14 mouse cellular contexts compared by ENCODE assay signal in the genomic region with DNA sequence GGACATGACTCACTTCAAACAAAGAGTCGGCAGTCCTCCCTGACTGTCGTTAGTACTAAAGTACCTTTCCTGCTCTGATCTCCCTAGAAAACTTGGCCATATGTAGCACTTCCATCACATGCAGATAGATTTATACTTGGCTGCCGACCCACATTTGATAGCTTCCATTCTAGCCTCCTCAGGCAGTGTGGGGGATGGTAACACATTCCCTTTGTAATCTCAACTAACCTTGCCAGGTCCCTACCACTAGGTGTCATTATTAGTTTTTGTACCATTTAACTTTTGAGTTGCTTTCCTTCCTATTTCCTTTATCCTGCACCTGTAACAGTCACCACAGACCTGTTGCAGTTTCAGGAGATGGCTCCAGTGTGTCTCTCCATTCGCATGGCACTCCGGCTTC. TPM values are rescaled to one million over a fixed set of nuclear protein-coding genes. Genes with fewer than 3 reads are reported as not detected.
DNase-seq lines count a peak whose midpoint lies in the region; TF ChIP-seq lines count a peak whose summit lies in the region.
"Had no signal": no experiment of that assay in that cellular context is flagged by ENCODE, and none has a peak within 500 bp of the region (broad histone marks: within the 10 kb centered on the region; RNA-seq: fewer than 3 reads in every experiment).

No protein-coding gene starts in this region.

- H3K27me3 ChIP-seq in thymus, adult 2 months (ENCODE audit: control insufficient read depth, insufficient read depth, low read length), result no peaks in the 10 kb centered on the region
- H3K27me3 ChIP-seq: embryonic facial prominence, embryonic 13.5 days; stomach, embryonic 15.5 days had no signal

- no peak overlapping the region for H3K4me3 ChIP-seq in layer of hippocampus, adult 2 months
- no peak overlapping the region for H3K4me3 ChIP-seq in thymus, adult 2 months (ENCODE audit: control insufficient read depth, insufficient read depth, low read length)
- H3K4me3 ChIP-seq: embryonic facial prominence, embryonic 13.5 days; stomach, embryonic 15.5 days had no signal

- no peak for TF ChIP-seq POLR2A in thymus, adult 2 months (IDR thresholded peaks at IDR 0.05; ENCODE audit: control insufficient read depth, extremely low read depth, insufficient read depth, low read length, poor library complexity)

- WGBS in thymus, adult 2 months, result 82% methylated on average over 5 of the region's 5 CpGs

- TF ChIP-seq CTCF in layer of hippocampus, adult 2 months (conservative IDR thresholded peaks at IDR 0.05), result peak; percentile 52
- TF ChIP-seq CTCF in thymus, adult 2 months (IDR thresholded peaks at IDR 0.05; ENCODE audit: borderline replicate concordance, control insufficient read depth, extremely low read depth, insufficient read depth, low read length, poor library complexity), result no peak

- peaks cover 36% of the 10 kb centered on the region for H3K36me3 ChIP-seq in thymus, adult 2 months (ENCODE audit: control insufficient read depth, insufficient read depth, low read length)

- no peak overlapping the region for H3K27ac ChIP-seq in layer of hippocampus, adult 2 months
- H3K27ac ChIP-seq in thymus, adult 2 months (ENCODE audit: control insufficient read depth, insufficient read depth, low read length), result no peak overlapping the region
- H3K27ac ChIP-seq: embryonic facial prominence, embryonic 13.5 days; stomach, embryonic 15.5 days had no signal

- DNase-seq in embryo, embryonic 10 days (ENCODE audit: low spot score), result peak; percentile 31
- DNase-seq in embryo, embryonic 9.5 days (ENCODE audit: extremely low spot score), result no peak
- DNase-seq in layer of hippocampus, adult 2 months (ENCODE audit: low spot score in 2 of 2), result no peak
- no peak for DNase-seq in layer of hippocampus, adult 9-11 months
- DNase-seq in CD4-positive helper T cell, adult 2 months (ENCODE audit: low read depth, low spot score), result peak; percentile 28
- peak; percentile 12 for DNase-seq in embryo, embryonic 10.5 days (ENCODE audit: low spot score)
- no peak for DNase-seq in urinary bladder, adult 18-20 months (ENCODE audit: low spot score in 2 of 2)
- DNase-seq in thymus, adult 2 months, result no peak
- DNase-seq: lung, postnatal 10 days had no signal

- H3K4me1 ChIP-seq in thymus, adult 2 months (replicated peaks; ENCODE audit: control insufficient read depth, insufficient read depth, low read length), result peaks cover 2% of the 10 kb centered on the region; the same call in 1 of the 2 replicates
- H3K4me1 ChIP-seq: stomach, embryonic 15.5 days had no signal

RNA-seq across cellular contexts. Expression of a gene that starts 3.2 kb away (rescaled TPM):
- total RNA-seq in layer of hippocampus, adult 2 months (2021), result 10 to 100 TPM; 75.9 to 81.9 TPM
- 10.3 and 11.7 TPM in 2 replicates for polyA plus RNA-seq in thymus, adult 2 months (2012; rRNA removed)

RNA-seq across cellular contexts. Expression of a gene that starts 22.0 kb away (rescaled TPM):
- not detected for total RNA-seq in layer of hippocampus, adult 2 months (2021)
- not detected in 2 replicates for polyA plus RNA-seq in thymus, adult 2 months (2012; rRNA removed)
- total RNA-seq: left cerebral cortex, postnatal 10 days had no signal
- polyA plus RNA-seq: embryonic facial prominence, embryonic 13.5 days; heart, embryonic 11.5 days; kidney, embryonic 14.5 days; stomach, embryonic 15.5 days had no signal

RNA-seq across cellular contexts. Expression of a gene that starts 26.0 kb away (rescaled TPM):
- not detected for total RNA-seq in layer of hippocampus, adult 2 months (2021)
- not detected in 2 replicates for polyA plus RNA-seq in thymus, adult 2 months (2012; rRNA removed)
- total RNA-seq: left cerebral cortex, postnatal 10 days had no signal
- polyA plus RNA-seq: embryonic facial prominence, embryonic 13.5 days; heart, embryonic 11.5 days; kidney, embryonic 14.5 days; stomach, embryonic 15.5 days had no signal

RNA-seq across cellular contexts. Expression of a gene that starts 33.7 kb away (rescaled TPM):
- total RNA-seq in layer of hippocampus, adult 2 months (2021), result not detected
- not detected in 2 replicates for polyA plus RNA-seq in thymus, adult 2 months (2012; rRNA removed)
- total RNA-seq: left cerebral cortex, postnatal 10 days had no signal
- polyA plus RNA-seq: embryonic facial prominence, embryonic 13.5 days; heart, embryonic 11.5 days; kidney, embryonic 14.5 days; stomach, embryonic 15.5 days had no signal

Comparison
In these comparisons a context has a peak if more than half of its experiments do, and no peak if none do; other contexts are left out.
1. DNase-seq: peak in embryo, embryonic 10 days (single experiment), CD4-positive helper T cell, adult 2 months (single experiment) and embryo, embryonic 10.5 days (single experiment); none in embryo, embryonic 9.5 days (single experiment), layer of hippocampus, adult 2 months (0 of 2), layer of hippocampus, adult 9-11 months (single experiment), urinary bladder, adult 18-20 months (0 of 2) and thymus, adult 2 months (single experiment).